8 mouse cellular contexts compared by ENCODE assay signal in genomic region chr19:10272746-10273145, GRCm38 (mm10). TPM values are rescaled to one million over a fixed set of nuclear protein-coding genes. Genes with fewer than 3 reads are reported as not detected.
DNase-seq lines count a peak whose midpoint lies in the region; ATAC-seq and TF ChIP-seq lines count a peak whose summit lies in the region.

No protein-coding gene starts in this region.

- WGBS in embryonic facial prominence, embryonic 11.5 days = 29% methylated on average over 11 of the region's 11 CpGs
- 29% methylated on average over 11 of the region's 11 CpGs for WGBS in heart, embryonic 13.5 days
- WGBS in limb, embryonic 14.5 days = 26% methylated on average over 11 of the region's 11 CpGs

- no peak overlapping the region for H3K27ac ChIP-seq in embryonic facial prominence, embryonic 11.5 days (replicated peaks; ENCODE audit: low read depth, low read length)
- H3K27ac ChIP-seq in heart, embryonic 13.5 days (replicated peaks) = peak overlapping the region; percentile 56
- H3K27ac ChIP-seq in limb, embryonic 14.5 days (replicated peaks; ENCODE audit: low read depth, low read length) = no peak overlapping the region

- no peaks in the 10 kb centered on the region for H3K36me3 ChIP-seq in embryonic facial prominence, embryonic 11.5 days (replicated peaks; ENCODE audit: control insufficient read depth, insufficient read depth, low read depth, low read length)
- H3K36me3 ChIP-seq in heart, embryonic 13.5 days = no peaks in the 10 kb centered on the region
- H3K36me3 ChIP-seq in limb, embryonic 14.5 days (ENCODE audit: control insufficient read depth, insufficient read depth, low read length) = no peaks in the 10 kb centered on the region

- peak overlapping the region; percentile 40 for H3K9ac ChIP-seq in embryonic facial prominence, embryonic 11.5 days (replicated peaks; ENCODE audit: low read length)
- peak overlapping the region; percentile 61 for H3K9ac ChIP-seq in heart, embryonic 13.5 days
- H3K9ac ChIP-seq in limb, embryonic 14.5 days (ENCODE audit: low read depth, low read length, severe bottlenecking) = peak overlapping the region; percentile 40; the same call in 1 of the 2 replicates

- H3K4me1 ChIP-seq in embryonic facial prominence, embryonic 11.5 days (ENCODE audit: control insufficient read depth, insufficient read depth, low read length) = peaks cover 8% of the 10 kb centered on the region; the same call in 1 of the 2 replicates
- peaks cover 40% of the 10 kb centered on the region for H3K4me1 ChIP-seq in heart, embryonic 13.5 days
- peaks cover 32% of the 10 kb centered on the region for H3K4me1 ChIP-seq in limb, embryonic 14.5 days (ENCODE audit: control insufficient read depth, insufficient read depth, low read length)

- H3K4me3 ChIP-seq in embryonic facial prominence, embryonic 11.5 days (ENCODE audit: low read depth, low read length) = no peak overlapping the region
- H3K4me3 ChIP-seq in heart, embryonic 13.5 days = 0 out of 2 replicates have a peak overlapping the region, but pooled peaks have one; percentile 16
- H3K4me3 ChIP-seq in limb, embryonic 14.5 days (replicated peaks; ENCODE audit: low read length) = no peak overlapping the region

- H3K9me3 ChIP-seq in embryonic facial prominence, embryonic 11.5 days (replicated peaks; ENCODE audit: control insufficient read depth, low read length) = no peaks in the 10 kb centered on the region
- no peaks in the 10 kb centered on the region for H3K9me3 ChIP-seq in heart, embryonic 13.5 days
- H3K9me3 ChIP-seq in limb, embryonic 14.5 days (ENCODE audit: control insufficient read depth, low read length) = no peaks in the 10 kb centered on the region

- peak; percentile 77 for DNase-seq in lung, postnatal 10 days
- DNase-seq in lung, postnatal 14 days = no peak
- peak; percentile 62 for DNase-seq in embryonic facial prominence, embryonic 11.5 days (ENCODE audit: low spot score)
- DNase-seq in limb, embryonic 14.5 days (ENCODE audit: low spot score) = no peak
- peak; percentile 70 for DNase-seq in right cerebral cortex, postnatal 14 days
- DNase-seq in cerebellum, postnatal 4 days (ENCODE audit: low spot score in 2 of 2) = no peak
- DNase-seq in adrenal gland, postnatal 36 days = no peak

- peak overlapping the region; percentile 22; the same call in 1 of the 2 replicates for H3K4me2 ChIP-seq in embryonic facial prominence, embryonic 11.5 days (ENCODE audit: low read depth, low read length)
- H3K4me2 ChIP-seq in heart, embryonic 13.5 days = peak overlapping the region; percentile 48
- H3K4me2 ChIP-seq in limb, embryonic 14.5 days (replicated peaks; ENCODE audit: low read depth, low read length, severe bottlenecking) = 0 out of 2 replicates have a peak overlapping the region, but pooled peaks have one; percentile 15

- TF ChIP-seq POLR2A in limb, embryonic 14.5 days (IDR thresholded peaks at IDR 0.05; ENCODE audit: borderline replicate concordance, extremely low read depth, insufficient read depth, insufficient read length) = no peak

- ATAC-seq in embryonic facial prominence, embryonic 11.5 days (replicated peaks; ENCODE audit: insufficient number of reproducible peaks, low FRiP score, low TSS enrichment, low read depth) = peak; percentile 27; the same call in 1 of the 2 replicates
- no peak for ATAC-seq in heart, embryonic 13.5 days (ENCODE audit: extremely low read depth, insufficient number of reproducible peaks, low FRiP score, low TSS enrichment)
- peak; percentile 60; the same call in 1 of the 2 replicates for ATAC-seq in limb, embryonic 14.5 days (ENCODE audit: low FRiP score, low read depth)

- no peaks in the 10 kb centered on the region for H3K27me3 ChIP-seq in embryonic facial prominence, embryonic 11.5 days (ENCODE audit: control insufficient read depth, insufficient read depth, low read length)
- H3K27me3 ChIP-seq in heart, embryonic 13.5 days (replicated peaks) = 0 out of 2 replicates have a peak, but pooled peaks cover 11% of the 10 kb centered on the region
- no peaks in the 10 kb centered on the region; the same call in 1 of the 2 replicates for H3K27me3 ChIP-seq in limb, embryonic 14.5 days (ENCODE audit: control insufficient read depth, insufficient read depth, low read length)

RNA-seq across cellular contexts. Expression of gene Dagla, which starts 31.9 kb away (rescaled TPM):
- polyA plus RNA-seq in embryonic facial prominence, embryonic 11.5 days (2014; fragmentation: Nextera tagmentation; extraction: Ambion mirVana) = 0.98 and 1.3 TPM in 2 replicates
- 0.96 and 0.99 TPM in 2 replicates for polyA plus RNA-seq in heart, embryonic 13.5 days (2015; fragmentation: Nextera tagmentation; extraction: Ambion mirVana)
- polyA plus RNA-seq in limb, embryonic 14.5 days (2012; rRNA removed) = 8.1 and 11.1 TPM in 2 replicates
- 2.4 and 2.8 TPM in 2 replicates for polyA plus RNA-seq in limb, embryonic 14.5 days (2014; fragmentation: Nextera tagmentation; extraction: Ambion mirVana)
- total RNA-seq in adrenal gland, postnatal 36 days (2021) = 1 to 10 TPM; 4.0 to 5.6 TPM

RNA-seq across cellular contexts. Expression of gene Myrf, which starts 32.2 kb away (rescaled TPM):
- polyA plus RNA-seq in embryonic facial prominence, embryonic 11.5 days (2014; fragmentation: Nextera tagmentation; extraction: Ambion mirVana) = 2.4 and 2.6 TPM in 2 replicates
- polyA plus RNA-seq in heart, embryonic 13.5 days (2015; fragmentation: Nextera tagmentation; extraction: Ambion mirVana) = 8.4 and 11.1 TPM in 2 replicates
- polyA plus RNA-seq in limb, embryonic 14.5 days (2012; rRNA removed) = 4.4 and 7.0 TPM in 2 replicates
- polyA plus RNA-seq in limb, embryonic 14.5 days (2014; fragmentation: Nextera tagmentation; extraction: Ambion mirVana) = 1.1 and 1.4 TPM in 2 replicates
- total RNA-seq in adrenal gland, postnatal 36 days (2021) = 1 to 10 TPM; 1.4 to 1.7 TPM

Comparison
In these comparisons a context has a peak if more than half of its experiments do, and no peak if none do; other contexts are left out.
1. DNase-seq: peak in lung, postnatal 10 days (single experiment), embryonic facial prominence, embryonic 11.5 days (single experiment) and right cerebral cortex, postnatal 14 days (single experiment); none in lung, postnatal 14 days (single experiment), limb, embryonic 14.5 days (single experiment), cerebellum, postnatal 4 days (0 of 2) and adrenal gland, postnatal 36 days (0 of 2).
2. Peak in every context shown above with its lines, with median percentiles within 50 percentile points of each other: H3K4me2 ChIP-seq and H3K9ac ChIP-seq.